Mouse (Mus musculus): ENCODE data around the gene Usp18.

- TF ChIP-seq GATA1 (IDR thresholded peaks at IDR 0.05; ENCODE audit: borderline replicate concordance, low read length): no peak
- no peak for TF ChIP-seq FLI1 (IDR thresholded peaks at IDR 0.05; ENCODE audit: low read length)
Observed at GRCm38 (mm10) chr6:121209584-121209983, 36.1 kb upstream of the Usp18 start.

Measured in megakaryocyte, embryonic 14.5 days (primary cell).